Mouse (Mus musculus): ENCODE results near the gene Fndc3b.

GRCm38 (mm10) chr3:27494698-27495097 is 216.4 kb downstream of the Fndc3b start:
- TF ChIP-seq CTCF (conservative IDR thresholded peaks at IDR 0.05 in 1 of 2, IDR thresholded peaks at IDR 0.05 in 1 of 2; ENCODE audit: low read depth in 2 of 2, low read length in 2 of 2) (no peak), CHD1 (IDR thresholded peaks at IDR 0.05; ENCODE audit: low read depth, low read length) (no peak), ZC3H11A (IDR thresholded peaks at IDR 0.05; ENCODE audit: low read depth, low read length) (no peak), GABPA (IDR thresholded peaks at IDR 0.05; ENCODE audit: insufficient replicate concordance, low read depth, low read length) (no peak), JUND (conservative IDR thresholded peaks at IDR 0.05; ENCODE audit: low read depth, low read length) (no peak), MAX (IDR thresholded peaks at IDR 0.05; ENCODE audit: low read length) (no peak), EP300 (IDR thresholded peaks at IDR 0.05; ENCODE audit: low read length) (no peak), POLR2A (IDR thresholded peaks at IDR 0.05; ENCODE audit: low read depth, low read length) (no peak), USF1 (IDR thresholded peaks at IDR 0.05; ENCODE audit: low read depth, low read length) (no peak), CHD2 (IDR thresholded peaks at IDR 0.05; ENCODE audit: low read length) (no peak), BHLHE40 (IDR thresholded peaks at IDR 0.05; ENCODE audit: low read depth, low read length) (no peak), HCFC1 (IDR thresholded peaks at IDR 0.05; ENCODE audit: low read depth, low read length) (no peak), MYC (IDR thresholded peaks at IDR 0.05; ENCODE audit: low read depth, low read length) (no peak), PAX5 (IDR thresholded peaks at IDR 0.05; ENCODE audit: low read length) (no peak)
